Comparison of ENCODE assay signal across 22 mouse cellular contexts in genomic region chr7:136871535-136871934, GRCm38 (mm10). TPM values are rescaled to one million over a fixed set of nuclear protein-coding genes. Genes with fewer than 3 reads are reported as not detected.
DNase-seq lines count a peak whose midpoint lies in the region; ATAC-seq and TF ChIP-seq lines count a peak whose summit lies in the region.
"Had no signal": no experiment of that assay in that cellular context is flagged by ENCODE, and none has a peak within 500 bp of the region (broad histone marks: within the 10 kb centered on the region; RNA-seq: fewer than 3 reads in every experiment).

No protein-coding gene starts in this region.

- peaks cover 6% of the 10 kb centered on the region; the same call in 1 of the 2 replicates for H3K27me3 ChIP-seq in forebrain, embryonic 16.5 days (replicated peaks; ENCODE audit: control insufficient read depth, insufficient read depth, low read length)
- peaks cover 51% of the 10 kb centered on the region for H3K27me3 ChIP-seq in forebrain, embryonic 10.5 days (ENCODE audit: poor library complexity, severe bottlenecking)
- peaks cover 17% of the 10 kb centered on the region for H3K27me3 ChIP-seq in embryonic facial prominence, embryonic 13.5 days
- H3K27me3 ChIP-seq in midbrain, postnatal 0 days (ENCODE audit: insufficient read depth, low read length), result no peaks in the 10 kb centered on the region

- no peak overlapping the region for H3K9ac ChIP-seq in forebrain, embryonic 16.5 days (replicated peaks; ENCODE audit: low read depth, low read length)
- no peak overlapping the region for H3K9ac ChIP-seq in embryonic facial prominence, embryonic 13.5 days
- no peak overlapping the region for H3K9ac ChIP-seq in midbrain, postnatal 0 days (replicated peaks; ENCODE audit: low read length, poor library complexity, severe bottlenecking)
- H3K9ac ChIP-seq: embryonic facial prominence, embryonic 15.5 days; limb, embryonic 12.5 days; liver, postnatal 0 days had no signal

- peaks cover 8% of the 10 kb centered on the region; the same call in 1 of the 2 replicates for H3K4me1 ChIP-seq in forebrain, embryonic 16.5 days (replicated peaks; ENCODE audit: control insufficient read depth, insufficient read depth, low read length)
- peaks cover 18% of the 10 kb centered on the region for H3K4me1 ChIP-seq in forebrain, embryonic 10.5 days
- peaks cover 10% of the 10 kb centered on the region for H3K4me1 ChIP-seq in embryonic facial prominence, embryonic 13.5 days
- 0 out of 2 replicates have a peak, but pooled peaks cover 2% of the 10 kb centered on the region for H3K4me1 ChIP-seq in midbrain, postnatal 0 days (ENCODE audit: insufficient read depth, low read length)

- H3K27ac ChIP-seq in forebrain, embryonic 16.5 days (ENCODE audit: low read length), result no peak overlapping the region
- H3K27ac ChIP-seq in forebrain, embryonic 10.5 days, result no peak overlapping the region
- no peak overlapping the region for H3K27ac ChIP-seq in layer of hippocampus, adult 2 months
- no peak overlapping the region for H3K27ac ChIP-seq in embryonic facial prominence, embryonic 13.5 days
- H3K27ac ChIP-seq in midbrain, postnatal 0 days (ENCODE audit: low read depth, low read length), result no peak overlapping the region
- H3K27ac ChIP-seq: embryonic facial prominence, embryonic 15.5 days; limb, embryonic 12.5 days had no signal

- peak overlapping the region; percentile 7 for H3K4me2 ChIP-seq in forebrain, embryonic 16.5 days (ENCODE audit: low read length)
- H3K4me2 ChIP-seq in embryonic facial prominence, embryonic 13.5 days, result peak overlapping the region; percentile 34
- peak overlapping the region; percentile 26; the same call in 1 of the 2 replicates for H3K4me2 ChIP-seq in midbrain, postnatal 0 days (ENCODE audit: low read depth, low read length, poor library complexity, severe bottlenecking)
- H3K4me2 ChIP-seq: embryonic facial prominence, embryonic 15.5 days; heart, embryonic 11.5 days; limb, embryonic 12.5 days; liver, embryonic 11.5 days had no signal

- intact Hi-C loops in heart, postnatal 10 days (cut with DNase I), result no loop called here

- ATAC-seq in forebrain, embryonic 16.5 days, result no peak
- ATAC-seq in embryonic facial prominence, embryonic 13.5 days (ENCODE audit: insufficient number of reproducible peaks, insufficient read depth, low FRiP score, low TSS enrichment, low read depth), result no peak
- no peak for ATAC-seq in midbrain, postnatal 0 days (ENCODE audit: low FRiP score)
- ATAC-seq: liver, postnatal 0 days; lung, postnatal 0 days had no signal

- 62% methylated on average over 11 of the region's 11 CpGs for WGBS in forebrain, embryonic 16.5 days
- 73% methylated on average over 11 of the region's 11 CpGs for WGBS in forebrain, embryonic 10.5 days
- WGBS in embryonic facial prominence, embryonic 13.5 days, result 37% methylated on average over 11 of the region's 11 CpGs
- WGBS in midbrain, postnatal 0 days, result 41% methylated on average over 11 of the region's 11 CpGs

- no peak for TF ChIP-seq CTCF in layer of hippocampus, adult 2 months (conservative IDR thresholded peaks at IDR 0.05)
- TF ChIP-seq CTCF in midbrain, postnatal 0 days (IDR thresholded peaks at IDR 0.05), result no peak

- no peaks in the 10 kb centered on the region for H3K36me3 ChIP-seq in forebrain, embryonic 16.5 days (ENCODE audit: control insufficient read depth, insufficient read depth)
- H3K36me3 ChIP-seq in forebrain, embryonic 10.5 days (replicated peaks), result no peaks in the 10 kb centered on the region
- H3K36me3 ChIP-seq in embryonic facial prominence, embryonic 13.5 days, result no peaks in the 10 kb centered on the region
- H3K36me3 ChIP-seq in midbrain, postnatal 0 days (ENCODE audit: insufficient read depth, low read length), result no peaks in the 10 kb centered on the region
- H3K36me3 ChIP-seq: embryonic facial prominence, embryonic 15.5 days; limb, embryonic 12.5 days had no signal

- no peaks in the 10 kb centered on the region for H3K9me3 ChIP-seq in forebrain, embryonic 16.5 days (ENCODE audit: control insufficient read depth, low read length)
- no peaks in the 10 kb centered on the region for H3K9me3 ChIP-seq in forebrain, embryonic 10.5 days
- no peaks in the 10 kb centered on the region for H3K9me3 ChIP-seq in embryonic facial prominence, embryonic 13.5 days
- H3K9me3 ChIP-seq in midbrain, postnatal 0 days (ENCODE audit: low read length), result no peaks in the 10 kb centered on the region
- H3K9me3 ChIP-seq: embryonic facial prominence, embryonic 15.5 days; limb, embryonic 12.5 days had no signal

- no peak overlapping the region for H3K4me3 ChIP-seq in forebrain, embryonic 16.5 days (replicated peaks; ENCODE audit: low read length)
- no peak overlapping the region for H3K4me3 ChIP-seq in forebrain, embryonic 10.5 days
- peak overlapping the region; percentile 10; the same call in 1 of the 2 replicates for H3K4me3 ChIP-seq in layer of hippocampus, adult 2 months
- no peak overlapping the region for H3K4me3 ChIP-seq in embryonic facial prominence, embryonic 13.5 days
- no peak overlapping the region for H3K4me3 ChIP-seq in midbrain, postnatal 0 days (ENCODE audit: low read depth, low read length)
- H3K4me3 ChIP-seq: embryonic facial prominence, embryonic 15.5 days; limb, embryonic 12.5 days had no signal

- no peak for DNase-seq in forebrain, embryonic 10.5 days (ENCODE audit: extremely low spot score, low spot score)
- no peak for DNase-seq in layer of hippocampus, adult 2 months (ENCODE audit: low spot score in 2 of 2)
- DNase-seq in layer of hippocampus, adult 9-10 months (ENCODE audit: low spot score), result no peak
- DNase-seq in midbrain, postnatal 0 days (ENCODE audit: low spot score), result no peak
- no peak for DNase-seq in heart, postnatal 10 days
- DNase-seq: adrenal gland, adult 2 months; cerebellum, adult 11-12 months; cerebellum, postnatal 10 days; gastrocnemius, postnatal 10 days; kidney, adult 8-10 months; kidney, postnatal 10 days; liver, postnatal 0 days; thymus, adult 2 months had no signal

RNA-seq across cellular contexts. Expression of gene Mgmt, which starts 22.9 kb away (rescaled TPM):
- 1.0 and 1.2 TPM in 2 replicates for polyA plus RNA-seq in forebrain, embryonic 16.5 days (2015; fragmentation: Nextera tagmentation; extraction: Ambion mirVana)
- polyA plus RNA-seq in forebrain, embryonic 10.5 days (2016; fragmentation: Nextera tagmentation; extraction: Ambion mirVana), result 4.1 and 4.6 TPM in 2 replicates
- total RNA-seq in layer of hippocampus, adult 2 months (2021), result 1 to 10 TPM; 1.0 to 1.2 TPM
- 6.7 and 7.1 TPM in 2 replicates for polyA plus RNA-seq in embryonic facial prominence, embryonic 13.5 days (2015; fragmentation: Nextera tagmentation; extraction: Ambion mirVana)
- total RNA-seq in midbrain, postnatal 0 days (2014; rRNA removed), result 0.66 and 0.90 TPM in 2 replicates
- 1.3 and 1.4 TPM in 2 replicates for polyA plus RNA-seq in midbrain, postnatal 0 days (2015; fragmentation: Nextera tagmentation; extraction: Ambion mirVana)
- total RNA-seq in heart, postnatal 10 days (2021), result 1 to 10 TPM; 5.2 to 5.4 TPM
- total RNA-seq: MEL; monocyte, adult 5-6 weeks had no signal
